Mouse (Mus musculus): Measurements from ENCODE around the gene Fcmr.

Gene Fcmr

GRCm38 (mm10) chr1:130883146-130883545 is 17.7 kb downstream of the Fcmr start:
- Histone ChIP-seq H3K27me3 (ENCODE audit: control insufficient read depth, insufficient read depth, low read length, poor library complexity, severe bottlenecking) (no peaks in the 10 kb centered on the region), H3K36me3 (ENCODE audit: control insufficient read depth, insufficient read depth, low read length, poor library complexity, severe bottlenecking) (peaks cover 20% of the 10 kb centered on the region)
- DNase-seq (ENCODE audit: low read depth, low spot score): no peak

GRCm38 (mm10) chr1:130887354-130887753 is 21.9 kb downstream of the Fcmr start, which contains the start of gene Il24:
TSS of gene Il24 (minus strand) at chr1:130887454.
- no peak for DNase-seq (ENCODE audit: low read depth, low spot score)
- Histone ChIP-seq H3K36me3 (ENCODE audit: control insufficient read depth, insufficient read depth, low read length, poor library complexity, severe bottlenecking) (no peaks in the 10 kb centered on the region), H3K27me3 (ENCODE audit: control insufficient read depth, insufficient read depth, low read length, poor library complexity, severe bottlenecking) (no peaks in the 10 kb centered on the region)

GRCm38 (mm10) chr1:130892446-130892845 is 27.0 kb downstream of the Fcmr start:
- DNase-seq (ENCODE audit: low read depth, low spot score): no peak
- no peaks in the 10 kb centered on the region for H3K36me3 ChIP-seq (ENCODE audit: control insufficient read depth, insufficient read depth, low read length, poor library complexity, severe bottlenecking)
- no peaks in the 10 kb centered on the region for H3K27me3 ChIP-seq (ENCODE audit: control insufficient read depth, insufficient read depth, low read length, poor library complexity, severe bottlenecking)

- Histone ChIP-seq H3K27me3 (ENCODE audit: control insufficient read depth, insufficient read depth, low read length, poor library complexity, severe bottlenecking) (no peaks in the 10 kb centered on the region), H3K36me3 (ENCODE audit: control insufficient read depth, insufficient read depth, low read length, poor library complexity, severe bottlenecking) (no peaks in the 10 kb centered on the region)
- no peak for DNase-seq (ENCODE audit: low read depth, low spot score)
Measured at GRCm38 (mm10) chr1:130893329-130894040, 28.0 kb downstream of the Fcmr start.

GRCm38 (mm10) chr1:130894468-130894867 is 29.0 kb downstream of the Fcmr start:
- Histone ChIP-seq H3K27me3 (ENCODE audit: control insufficient read depth, insufficient read depth, low read length, poor library complexity, severe bottlenecking) (no peaks in the 10 kb centered on the region), H3K36me3 (ENCODE audit: control insufficient read depth, insufficient read depth, low read length, poor library complexity, severe bottlenecking) (no peaks in the 10 kb centered on the region)
- DNase-seq (ENCODE audit: low read depth, low spot score): no peak

GRCm38 (mm10) chr1:130902505-130902904 is 37.0 kb downstream of the Fcmr start:
- Histone ChIP-seq H3K27me3 (ENCODE audit: control insufficient read depth, insufficient read depth, low read length, poor library complexity, severe bottlenecking) (no peaks in the 10 kb centered on the region), H3K36me3 (ENCODE audit: control insufficient read depth, insufficient read depth, low read length, poor library complexity, severe bottlenecking) (no peaks in the 10 kb centered on the region)
- no peak for DNase-seq (ENCODE audit: low read depth, low spot score)

- Histone ChIP-seq H3K36me3 (ENCODE audit: control insufficient read depth, insufficient read depth, low read length, poor library complexity, severe bottlenecking) (no peaks in the 10 kb centered on the region), H3K27me3 (ENCODE audit: control insufficient read depth, insufficient read depth, low read length, poor library complexity, severe bottlenecking) (no peaks in the 10 kb centered on the region)
- no peak for DNase-seq (ENCODE audit: low read depth, low spot score)
Measured at GRCm38 (mm10) chr1:130911401-130912010, 46.0 kb downstream of the Fcmr start, which contains the start of gene Il20. TSS of gene Il20 (minus strand) at chr1:130911451.

- Histone ChIP-seq H3K27me3 (ENCODE audit: control insufficient read depth, insufficient read depth, low read length, poor library complexity, severe bottlenecking) (no peaks in the 10 kb centered on the region), H3K36me3 (ENCODE audit: control insufficient read depth, insufficient read depth, low read length, poor library complexity, severe bottlenecking) (no peaks in the 10 kb centered on the region)
- DNase-seq (ENCODE audit: low read depth, low spot score): peak; percentile 57
Measured at GRCm38 (mm10) chr1:130918323-130918980, 53.0 kb downstream of the Fcmr start.

- peak; percentile 73 for DNase-seq (ENCODE audit: low read depth, low spot score)
- H3K36me3 ChIP-seq (ENCODE audit: control insufficient read depth, insufficient read depth, low read length, poor library complexity, severe bottlenecking): no peaks in the 10 kb centered on the region
- H3K27me3 ChIP-seq (ENCODE audit: control insufficient read depth, insufficient read depth, low read length, poor library complexity, severe bottlenecking): no peaks in the 10 kb centered on the region
Measured at GRCm38 (mm10) chr1:130926484-130926883, 61.0 kb downstream of the Fcmr start.
